10 mouse cellular contexts compared by ENCODE assay signal in genomic region chr1:172129108-172129507, GRCm38 (mm10). TPM values are rescaled to one million over a fixed set of nuclear protein-coding genes. Genes with fewer than 3 reads are reported as not detected.
DNase-seq lines count a peak whose midpoint lies in the region; ATAC-seq and TF ChIP-seq lines count a peak whose summit lies in the region.
"Had no signal": no experiment of that assay in that cellular context is flagged by ENCODE, and none has a peak within 500 bp of the region (broad histone marks: within the 10 kb centered on the region; RNA-seq: fewer than 3 reads in every experiment).

No protein-coding gene starts in this region.

- WGBS in kidney, postnatal 0 days = 69% methylated on average over 2 of the region's 2 CpGs
- 74% methylated on average over 2 of the region's 2 CpGs for WGBS in kidney, embryonic 15.5 days
- WGBS in embryonic facial prominence, embryonic 14.5 days = 70% methylated on average over 2 of the region's 2 CpGs
- 61% methylated on average over 2 of the region's 2 CpGs for WGBS in stomach, postnatal 0 days

- peak; percentile 57 for DNase-seq in kidney, postnatal 0 days (ENCODE audit: low spot score)
- DNase-seq in right cerebral cortex, adult 2 months (ENCODE audit: low spot score in 2 of 2) = peak; percentile 37 to 45
- DNase-seq in right cerebral cortex, postnatal 25 days = no peak
- peak; percentile 10 for DNase-seq in embryonic facial prominence, embryonic 14.5 days (ENCODE audit: low spot score)
- DNase-seq in stomach, postnatal 0 days (ENCODE audit: low spot score) = peak; percentile 52
- no peak for DNase-seq in spleen, adult 18-20 months
- no peak for DNase-seq in gastrocnemius, postnatal 14 days

- H3K4me2 ChIP-seq in kidney, postnatal 0 days (ENCODE audit: low read length) = no peak overlapping the region
- H3K4me2 ChIP-seq in kidney, embryonic 15.5 days = no peak overlapping the region
- H3K4me2 ChIP-seq in embryonic facial prominence, embryonic 14.5 days (ENCODE audit: low read depth, low read length) = no peak overlapping the region
- no peak overlapping the region for H3K4me2 ChIP-seq in stomach, postnatal 0 days (replicated peaks; ENCODE audit: low read depth)
- H3K4me2 ChIP-seq: embryonic facial prominence, embryonic 15.5 days; heart, embryonic 11.5 days had no signal

- H3K4me1 ChIP-seq in kidney, postnatal 0 days (replicated peaks; ENCODE audit: insufficient read depth, low read length) = peaks cover 10% of the 10 kb centered on the region; the same call in 1 of the 2 replicates
- peaks cover 16% of the 10 kb centered on the region for H3K4me1 ChIP-seq in kidney, embryonic 15.5 days
- peaks cover 5% of the 10 kb centered on the region for H3K4me1 ChIP-seq in embryonic facial prominence, embryonic 14.5 days (ENCODE audit: control insufficient read depth, insufficient read depth, low read length)
- H3K4me1 ChIP-seq in stomach, postnatal 0 days (replicated peaks; ENCODE audit: control insufficient read depth, insufficient read depth) = peaks cover 6% of the 10 kb centered on the region; the same call in 1 of the 2 replicates

- ATAC-seq in kidney, postnatal 0 days (replicated peaks; ENCODE audit: low FRiP score, low read depth) = no peak
- no peak for ATAC-seq in kidney, embryonic 15.5 days (replicated peaks; ENCODE audit: low FRiP score)
- ATAC-seq in embryonic facial prominence, embryonic 14.5 days (ENCODE audit: low read depth) = no peak
- ATAC-seq in stomach, postnatal 0 days (ENCODE audit: low FRiP score, low TSS enrichment) = no peak

- peaks cover 43% of the 10 kb centered on the region for H3K36me3 ChIP-seq in kidney, postnatal 0 days (ENCODE audit: insufficient read depth, low read length)
- H3K36me3 ChIP-seq in kidney, embryonic 15.5 days = peaks cover 57% of the 10 kb centered on the region
- H3K36me3 ChIP-seq in embryonic facial prominence, embryonic 14.5 days (ENCODE audit: control insufficient read depth, insufficient read depth, low read length) = peaks cover 56% of the 10 kb centered on the region
- peaks cover 17% of the 10 kb centered on the region for H3K36me3 ChIP-seq in stomach, postnatal 0 days (ENCODE audit: control insufficient read depth, insufficient read depth, low read length)

- no peak overlapping the region for H3K4me3 ChIP-seq in kidney, postnatal 0 days (replicated peaks; ENCODE audit: low read depth, low read length)
- H3K4me3 ChIP-seq in kidney, embryonic 15.5 days (replicated peaks) = no peak overlapping the region
- H3K4me3 ChIP-seq in embryonic facial prominence, embryonic 14.5 days (ENCODE audit: low read depth, low read length) = no peak overlapping the region
- H3K4me3 ChIP-seq in stomach, postnatal 0 days (ENCODE audit: low read depth, low read length) = no peak overlapping the region
- H3K4me3 ChIP-seq: embryonic facial prominence, embryonic 15.5 days had no signal

- H3K9me3 ChIP-seq in kidney, postnatal 0 days (replicated peaks; ENCODE audit: low read length) = no peaks in the 10 kb centered on the region
- no peaks in the 10 kb centered on the region for H3K9me3 ChIP-seq in kidney, embryonic 15.5 days (replicated peaks)
- H3K9me3 ChIP-seq in embryonic facial prominence, embryonic 14.5 days (ENCODE audit: control insufficient read depth, low read length) = no peaks in the 10 kb centered on the region
- no peaks in the 10 kb centered on the region for H3K9me3 ChIP-seq in stomach, postnatal 0 days (ENCODE audit: control insufficient read depth, low read length)
- H3K9me3 ChIP-seq: embryonic facial prominence, embryonic 15.5 days had no signal

- no peaks in the 10 kb centered on the region for H3K27me3 ChIP-seq in kidney, postnatal 0 days (ENCODE audit: insufficient read depth, low read length)
- H3K27me3 ChIP-seq in kidney, embryonic 15.5 days = no peaks in the 10 kb centered on the region
- H3K27me3 ChIP-seq in embryonic facial prominence, embryonic 14.5 days (replicated peaks; ENCODE audit: control insufficient read depth, insufficient read depth, low read length) = no peaks in the 10 kb centered on the region
- H3K27me3 ChIP-seq in stomach, postnatal 0 days (ENCODE audit: control insufficient read depth, insufficient read depth, low read length) = no peaks in the 10 kb centered on the region
- H3K27me3 ChIP-seq: embryonic facial prominence, embryonic 15.5 days had no signal

- intact Hi-C loops in gastrocnemius, postnatal 14 days (cut with DNase I; ENCODE audit: low total_unique reads) = no loop called here

- H3K27ac ChIP-seq in kidney, postnatal 0 days = no peak overlapping the region
- H3K27ac ChIP-seq in kidney, embryonic 15.5 days = no peak overlapping the region
- H3K27ac ChIP-seq in embryonic facial prominence, embryonic 14.5 days (replicated peaks; ENCODE audit: low read depth, low read length) = no peak overlapping the region
- H3K27ac ChIP-seq in stomach, postnatal 0 days (replicated peaks) = no peak overlapping the region
- H3K27ac ChIP-seq: embryonic facial prominence, embryonic 15.5 days had no signal

- peak; percentile 56 for TF ChIP-seq CTCF in kidney, postnatal 0 days (IDR thresholded peaks at IDR 0.05; ENCODE audit: low read depth)
- TF ChIP-seq CTCF in stomach, postnatal 0 days (IDR thresholded peaks at IDR 0.05; ENCODE audit: low read depth) = peak; percentile 69

- H3K9ac ChIP-seq in kidney, postnatal 0 days (ENCODE audit: low read depth, low read length) = no peak overlapping the region
- no peak overlapping the region for H3K9ac ChIP-seq in kidney, embryonic 15.5 days
- no peak overlapping the region for H3K9ac ChIP-seq in embryonic facial prominence, embryonic 14.5 days (ENCODE audit: low read depth, low read length)
- H3K9ac ChIP-seq in stomach, postnatal 0 days (ENCODE audit: low read length) = no peak overlapping the region
- H3K9ac ChIP-seq: embryonic facial prominence, embryonic 15.5 days had no signal

- no peak for TF ChIP-seq EP300 in stomach, postnatal 0 days (optimal IDR thresholded peaks at IDR 0.05)

RNA-seq across cellular contexts. Expression of gene Pex19, which starts 2.6 kb away (rescaled TPM):
- 133 and 136 TPM in 2 replicates for polyA plus RNA-seq in kidney, postnatal 0 days (2015; fragmentation: Nextera tagmentation; extraction: Ambion mirVana)
- 149 and 154 TPM in 2 replicates for polyA plus RNA-seq in kidney, embryonic 15.5 days (2015; fragmentation: Nextera tagmentation; extraction: Ambion mirVana)
- polyA plus RNA-seq in embryonic facial prominence, embryonic 14.5 days (2014; fragmentation: Nextera tagmentation; extraction: Ambion mirVana) = 130 and 148 TPM in 2 replicates
- 82.9 and 92.0 TPM in 2 replicates for polyA plus RNA-seq in stomach, postnatal 0 days (2015; fragmentation: Nextera tagmentation; extraction: Ambion mirVana)
- 10 to 100 TPM; 88.5 to 95.2 TPM for total RNA-seq in gastrocnemius, postnatal 14 days (2021)

RNA-seq across cellular contexts. Expression of gene Dcaf8, which starts 18.8 kb away (rescaled TPM):
- 110 and 123 TPM in 2 replicates for polyA plus RNA-seq in kidney, postnatal 0 days (2015; fragmentation: Nextera tagmentation; extraction: Ambion mirVana)
- polyA plus RNA-seq in kidney, embryonic 15.5 days (2015; fragmentation: Nextera tagmentation; extraction: Ambion mirVana) = 125 and 132 TPM in 2 replicates
- polyA plus RNA-seq in embryonic facial prominence, embryonic 14.5 days (2014; fragmentation: Nextera tagmentation; extraction: Ambion mirVana) = 102 and 119 TPM in 2 replicates
- polyA plus RNA-seq in stomach, postnatal 0 days (2015; fragmentation: Nextera tagmentation; extraction: Ambion mirVana) = 57.0 and 59.8 TPM in 2 replicates
- 100 to 1,000 TPM; 131 to 134 TPM for total RNA-seq in gastrocnemius, postnatal 14 days (2021)

RNA-seq across cellular contexts. Expression of gene Ncstn, which starts 46.5 kb away (rescaled TPM):
- polyA plus RNA-seq in kidney, postnatal 0 days (2015; fragmentation: Nextera tagmentation; extraction: Ambion mirVana) = 129 and 135 TPM in 2 replicates
- 130 and 137 TPM in 2 replicates for polyA plus RNA-seq in kidney, embryonic 15.5 days (2015; fragmentation: Nextera tagmentation; extraction: Ambion mirVana)
- 91.3 and 107 TPM in 2 replicates for polyA plus RNA-seq in embryonic facial prominence, embryonic 14.5 days (2014; fragmentation: Nextera tagmentation; extraction: Ambion mirVana)
- polyA plus RNA-seq in stomach, postnatal 0 days (2015; fragmentation: Nextera tagmentation; extraction: Ambion mirVana) = 79.3 and 84.2 TPM in 2 replicates
- 10 to 100 TPM; 33.6 to 34.5 TPM for total RNA-seq in gastrocnemius, postnatal 14 days (2021)

RNA-seq across cellular contexts. Expression of gene Copa, which starts 46.8 kb away (rescaled TPM):
- 143 and 163 TPM in 2 replicates for polyA plus RNA-seq in kidney, postnatal 0 days (2015; fragmentation: Nextera tagmentation; extraction: Ambion mirVana)
- 221 and 237 TPM in 2 replicates for polyA plus RNA-seq in kidney, embryonic 15.5 days (2015; fragmentation: Nextera tagmentation; extraction: Ambion mirVana)
- 227 and 230 TPM in 2 replicates for polyA plus RNA-seq in embryonic facial prominence, embryonic 14.5 days (2014; fragmentation: Nextera tagmentation; extraction: Ambion mirVana)
- 89.6 and 90.8 TPM in 2 replicates for polyA plus RNA-seq in stomach, postnatal 0 days (2015; fragmentation: Nextera tagmentation; extraction: Ambion mirVana)
- total RNA-seq in gastrocnemius, postnatal 14 days (2021) = 10 to 100 TPM; 80.8 to 80.9 TPM

Comparison
In these comparisons a context has a peak if more than half of its experiments do, and no peak if none do; other contexts are left out.
1. DNase-seq: peak in kidney, postnatal 0 days (single experiment), right cerebral cortex, adult 2 months (2 of 2), embryonic facial prominence, embryonic 14.5 days (single experiment) and stomach, postnatal 0 days (single experiment); none in right cerebral cortex, postnatal 25 days (single experiment), spleen, adult 18-20 months (0 of 2) and gastrocnemius, postnatal 14 days (single experiment).